Mouse (Mus musculus): ENCODE data around the gene Bicral.

The Bicral gene

DNA sequence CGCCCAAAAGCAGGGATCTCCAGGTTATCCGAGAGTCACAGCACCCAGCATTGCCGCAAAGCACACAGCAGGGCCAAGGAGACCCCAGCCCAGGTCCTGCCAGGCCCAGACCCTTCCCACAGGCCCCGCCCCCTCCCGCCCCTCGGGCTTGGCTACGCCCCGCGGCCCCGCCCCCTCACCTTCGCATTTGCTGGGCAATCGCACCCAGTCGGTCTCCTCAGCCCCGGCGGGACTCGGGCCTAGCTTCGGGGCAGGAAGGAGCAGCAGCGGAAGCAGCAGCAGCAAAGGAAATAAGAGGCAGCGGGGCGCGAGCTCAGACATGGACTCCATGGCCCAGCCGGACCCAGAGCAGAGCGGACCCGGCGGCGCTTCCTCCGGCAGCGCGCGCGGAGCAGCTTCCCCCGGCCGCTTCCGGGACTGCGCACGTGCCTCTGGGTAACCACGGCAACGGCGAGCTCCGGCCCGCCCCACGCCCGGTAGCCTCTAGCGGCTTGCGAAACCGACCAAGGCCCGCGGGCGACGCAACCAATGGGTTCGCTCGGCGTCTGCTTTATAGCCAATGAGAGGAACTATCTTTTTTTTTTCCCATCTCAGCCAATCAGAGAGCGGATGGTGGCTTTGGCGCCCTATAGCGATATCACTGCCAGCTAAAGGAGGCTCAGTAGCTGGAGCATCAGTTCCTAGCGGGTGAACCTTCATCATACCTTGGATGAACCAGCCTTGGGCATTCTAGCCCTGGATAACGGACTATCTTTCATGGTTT, 106.3 kb downstream of the Bicral start, which contains the start of gene Cnpy3:
Gene Cnpy3 (minus strand): TSS at position 421 of the 763 bp plus-strand sequence.
- WGBS, result under 1% methylated on average over 57 of the region's 58 CpGs

DNA sequence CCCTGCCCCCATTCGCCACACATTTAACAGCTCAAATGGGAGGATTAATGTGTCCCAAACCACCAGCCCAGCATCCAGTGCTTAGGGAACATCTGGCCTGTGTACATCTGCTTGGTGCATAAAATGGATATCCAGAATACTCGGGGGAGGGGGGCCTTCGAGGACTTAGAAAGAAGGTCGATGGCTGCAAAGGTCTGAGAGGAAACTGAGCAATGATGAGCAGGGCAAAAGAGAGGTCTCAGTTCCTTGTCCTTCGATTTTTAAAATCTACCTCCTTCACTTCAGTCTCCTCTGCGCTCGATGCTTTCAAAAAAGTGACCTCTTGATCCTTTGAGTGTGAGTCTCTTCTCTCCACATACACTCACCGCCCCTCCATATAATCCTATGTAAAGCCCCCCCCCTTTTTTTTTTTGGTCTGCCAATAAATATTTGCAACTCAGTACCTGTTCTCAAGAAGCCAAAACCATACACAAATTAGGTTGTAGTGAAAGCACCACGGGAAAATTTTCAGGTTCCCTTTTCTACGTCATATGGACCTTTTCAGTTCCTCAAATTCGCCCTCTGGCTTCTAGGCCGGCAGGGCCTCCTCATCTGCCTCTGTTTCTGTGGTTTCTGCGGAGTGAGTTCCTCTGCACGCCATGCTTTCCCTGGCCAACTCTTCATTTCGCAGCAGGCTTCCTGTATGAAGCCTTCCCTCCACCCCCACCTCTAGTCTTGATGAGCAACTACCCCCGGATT, 107.1 kb downstream of the Bicral start:
- 21% methylated on average over 16 of the region's 16 CpGs for WGBS

DNA sequence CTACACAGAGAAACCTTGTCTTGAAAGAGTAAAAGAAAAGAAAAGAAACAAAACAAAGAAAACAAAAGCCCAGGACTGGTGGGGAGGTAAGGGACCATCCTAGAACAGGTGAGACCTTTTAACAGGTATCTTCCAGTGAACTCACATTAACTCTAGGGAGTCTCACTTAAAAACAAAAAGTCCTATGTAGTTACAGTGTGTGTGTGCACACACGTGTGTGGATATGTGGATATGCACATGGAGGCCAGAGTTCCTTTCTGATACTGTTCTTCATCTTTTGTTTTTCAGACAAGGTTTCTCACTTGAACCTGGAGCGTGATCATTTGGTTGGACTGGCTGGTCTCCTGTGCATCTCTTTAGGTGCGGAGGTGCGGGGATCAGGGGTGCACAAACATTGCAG, 107.7 kb downstream of the Bicral start:
- WGBS, result 88% methylated on average over 4 of the region's 4 CpGs

DNA sequence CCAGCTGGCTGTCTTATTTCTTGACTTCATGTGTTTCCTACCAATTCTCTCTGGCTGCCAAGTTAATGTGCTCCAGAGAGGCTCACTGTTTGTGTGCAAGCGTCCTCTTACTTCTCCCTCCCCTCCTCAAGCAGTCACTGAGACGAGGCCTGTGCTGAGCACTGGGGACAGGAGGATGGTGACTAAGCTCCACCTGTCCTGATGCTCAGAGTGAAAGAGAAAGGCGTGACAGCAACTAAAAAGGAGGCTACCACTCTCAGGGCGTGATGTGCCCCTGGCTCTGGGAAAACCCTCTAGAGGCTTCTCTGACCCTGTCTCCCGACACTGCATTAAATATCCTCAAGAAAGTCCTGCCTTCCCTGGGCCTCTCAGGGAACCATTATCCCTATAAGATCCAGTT, 109.0 kb downstream of the Bicral start:
- 76% methylated on average over 5 of the region's 5 CpGs for WGBS
